In genomic region chr11:68398891-68399547, GRCm38 (mm10) we compare ENCODE assay signal across 9 mouse cellular contexts. TPM values are rescaled to one million over a fixed set of nuclear protein-coding genes. Genes with fewer than 3 reads are reported as not detected.
DNase-seq lines count a peak whose midpoint lies in the region; ATAC-seq and TF ChIP-seq lines count a peak whose summit lies in the region.
"Had no signal": no experiment of that assay in that cellular context is flagged by ENCODE, and none has a peak within 500 bp of the region (broad histone marks: within the 10 kb centered on the region; RNA-seq: fewer than 3 reads in every experiment).

No protein-coding gene starts in this region.

- intact Hi-C loops in left cerebral cortex, postnatal 36 days (cut with DNase I) = no loop called here

- H3K4me3 ChIP-seq in kidney, embryonic 14.5 days (ENCODE audit: low read length) = peak overlapping the region; percentile 48
- peak overlapping the region; percentile 24; the same call in 1 of the 2 replicates for H3K4me3 ChIP-seq in embryonic fibroblast, embryonic 13.5 days (ENCODE audit: insufficient read depth, low read length)
- peak overlapping the region; percentile 49 for H3K4me3 ChIP-seq in intestine, embryonic 15.5 days (replicated peaks)
- H3K4me3 ChIP-seq in neural tube, embryonic 12.5 days = peak overlapping the region; percentile 47

- peaks cover 73% of the 10 kb centered on the region for H3K27me3 ChIP-seq in kidney, embryonic 14.5 days (ENCODE audit: control insufficient read depth, insufficient read depth, low read length)
- peaks cover 60% of the 10 kb centered on the region for H3K27me3 ChIP-seq in intestine, embryonic 15.5 days (replicated peaks)
- H3K27me3 ChIP-seq in neural tube, embryonic 12.5 days (replicated peaks) = peaks cover 47% of the 10 kb centered on the region

- ATAC-seq in kidney, embryonic 14.5 days (ENCODE audit: low FRiP score, low TSS enrichment) = no peak
- ATAC-seq in intestine, embryonic 15.5 days = no peak
- peak; percentile 22; the same call in 1 of the 2 replicates for ATAC-seq in neural tube, embryonic 12.5 days (ENCODE audit: low FRiP score, low read depth)

- H3K27ac ChIP-seq in kidney, embryonic 14.5 days (ENCODE audit: low read depth, low read length) = no peak overlapping the region
- no peak overlapping the region for H3K27ac ChIP-seq in embryonic fibroblast, embryonic 13.5 days (ENCODE audit: insufficient read depth, low read length)
- H3K27ac ChIP-seq in intestine, embryonic 15.5 days = no peak overlapping the region
- H3K27ac ChIP-seq in neural tube, embryonic 12.5 days = no peak overlapping the region

- TF ChIP-seq POLR2A in embryonic fibroblast, embryonic 13.5 days (IDR thresholded peaks at IDR 0.05; ENCODE audit: low read depth, low read length) = no peak

- no peak for DNase-seq in kidney, postnatal 25 days
- no peak for DNase-seq in right cerebral cortex, adult 2 months (ENCODE audit: low spot score in 2 of 2)
- DNase-seq in left cerebral cortex, postnatal 36 days (ENCODE audit: low spot score in 2 of 2) = no peak
- DNase-seq in spleen, adult 12 weeks (ENCODE audit: low spot score) = no peak

- 14% methylated on average over 24 of the region's 24 CpGs for WGBS in kidney, embryonic 14.5 days
- 29% methylated on average over 24 of the region's 24 CpGs for WGBS in intestine, embryonic 15.5 days
- 7% methylated on average over 24 of the region's 24 CpGs for WGBS in neural tube, embryonic 12.5 days

- H3K36me3 ChIP-seq in kidney, embryonic 14.5 days (ENCODE audit: control insufficient read depth, insufficient read depth, low read length) = no peaks in the 10 kb centered on the region
- no peaks in the 10 kb centered on the region for H3K36me3 ChIP-seq in intestine, embryonic 15.5 days
- no peaks in the 10 kb centered on the region for H3K36me3 ChIP-seq in neural tube, embryonic 12.5 days
- H3K36me3 ChIP-seq: G1E had no signal

- no peak overlapping the region; the same call in 1 of the 2 replicates for H3K9ac ChIP-seq in kidney, embryonic 14.5 days (ENCODE audit: low read depth, low read length)
- H3K9ac ChIP-seq in intestine, embryonic 15.5 days = no peak overlapping the region
- H3K9ac ChIP-seq in neural tube, embryonic 12.5 days = peak overlapping the region; percentile 64

- H3K4me1 ChIP-seq in kidney, embryonic 14.5 days (ENCODE audit: control insufficient read depth, insufficient read depth, low read length) = peaks cover 8% of the 10 kb centered on the region
- no peaks in the 10 kb centered on the region for H3K4me1 ChIP-seq in embryonic fibroblast, embryonic 13.5 days (ENCODE audit: control insufficient read depth, insufficient read depth, low read length)
- H3K4me1 ChIP-seq in intestine, embryonic 15.5 days (replicated peaks) = 0 out of 2 replicates have a peak, but pooled peaks cover 13% of the 10 kb centered on the region
- H3K4me1 ChIP-seq in neural tube, embryonic 12.5 days = peaks cover 24% of the 10 kb centered on the region

- no peaks in the 10 kb centered on the region for H3K9me3 ChIP-seq in kidney, embryonic 14.5 days (ENCODE audit: control insufficient read depth, low read length)
- H3K9me3 ChIP-seq in intestine, embryonic 15.5 days = no peaks in the 10 kb centered on the region
- H3K9me3 ChIP-seq in neural tube, embryonic 12.5 days = no peaks in the 10 kb centered on the region
- H3K9me3 ChIP-seq: G1E had no signal

- no peak for TF ChIP-seq CTCF in embryonic fibroblast, embryonic 13.5 days (IDR thresholded peaks at IDR 0.05; ENCODE audit: borderline replicate concordance, insufficient read depth, low read length)

- peak overlapping the region; percentile 98 for H3K4me2 ChIP-seq in kidney, embryonic 14.5 days (replicated peaks; ENCODE audit: low read depth, low read length)
- peak overlapping the region; percentile 94 for H3K4me2 ChIP-seq in intestine, embryonic 15.5 days (replicated peaks)
- H3K4me2 ChIP-seq in neural tube, embryonic 12.5 days (replicated peaks) = peak overlapping the region; percentile 91

RNA-seq across cellular contexts. Expression of gene Ntn1, which starts 1.6 kb away (rescaled TPM):
- polyA plus RNA-seq in kidney, embryonic 14.5 days (2014; fragmentation: Nextera tagmentation; extraction: Ambion mirVana) = 8.5 and 10.2 TPM in 2 replicates
- polyA plus RNA-seq in embryonic fibroblast, embryonic 13.5 days (2011; ENCODE audit: insufficient read length, low read depth, missing spikeins) = 3.7 and 6.1 TPM in 2 replicates
- polyA plus RNA-seq in intestine, embryonic 15.5 days (2015; fragmentation: Nextera tagmentation; extraction: Ambion mirVana) = 9.1 and 9.4 TPM in 2 replicates
- polyA plus RNA-seq in neural tube, embryonic 12.5 days (2016; fragmentation: Nextera tagmentation; extraction: Ambion mirVana) = 48.0 and 48.2 TPM in 2 replicates
- 1 to 10 TPM; 5.5 to 7.5 TPM for total RNA-seq in left cerebral cortex, postnatal 36 days (2021)
- polyA plus RNA-seq: G1E had no signal

RNA-seq across cellular contexts. Expression of gene Pik3r5, which starts 32.9 kb away (rescaled TPM):
- polyA plus RNA-seq in kidney, embryonic 14.5 days (2014; fragmentation: Nextera tagmentation; extraction: Ambion mirVana) = 0.41 and 1.5 TPM in 2 replicates
- polyA plus RNA-seq in embryonic fibroblast, embryonic 13.5 days (2011; ENCODE audit: insufficient read length, low read depth, missing spikeins) = 0.86 and 1.3 TPM in 2 replicates
- 0.49 and 0.56 TPM in 2 replicates for polyA plus RNA-seq in intestine, embryonic 15.5 days (2015; fragmentation: Nextera tagmentation; extraction: Ambion mirVana)
- polyA plus RNA-seq in neural tube, embryonic 12.5 days (2016; fragmentation: Nextera tagmentation; extraction: Ambion mirVana) = 1.3 TPM in 2 replicates
- 1 to 10 TPM; 3.0 to 3.3 TPM for total RNA-seq in left cerebral cortex, postnatal 36 days (2021)
